Mouse (Mus musculus): ENCODE results near the gene Myo1c. TPM values are rescaled to one million over a fixed set of nuclear protein-coding genes. Genes with fewer than 3 reads are reported as not detected.

Myo1c gene
- 47.5 and 49.6 TPM in 2 replicates for polyA plus RNA-seq (2014; fragmentation: Nextera tagmentation; extraction: Ambion mirVana)

DNA sequence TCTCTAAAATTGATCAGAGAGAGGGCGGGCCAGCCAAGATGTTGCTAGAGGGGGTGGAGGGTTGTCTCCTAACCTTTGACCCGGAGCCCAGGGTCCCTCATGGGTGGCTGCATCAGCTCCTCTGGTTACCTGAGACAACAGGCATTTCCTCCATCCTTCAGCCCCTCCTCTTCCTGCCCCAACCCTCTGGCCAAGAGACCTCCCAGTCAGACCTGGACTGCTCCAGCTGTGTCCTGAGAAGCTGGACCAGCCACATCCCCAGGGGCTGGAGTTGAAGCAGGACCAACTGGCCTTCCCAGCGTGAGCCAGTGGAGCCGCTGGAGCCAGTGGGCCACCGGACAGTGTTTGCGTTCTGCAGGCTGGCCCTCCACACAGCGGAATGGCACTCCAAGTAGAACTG lies at the start of gene Myo1c:
Gene Myo1c (plus strand): TSS at position 194 of the 400 bp plus-strand sequence.
- Histone ChIP-seq H3K27me3 (ENCODE audit: control insufficient read depth, insufficient read depth, low read length) (no peaks in the 10 kb centered on the region), H3K9ac (ENCODE audit: low read length) (peak within 1 kb of the TSS; percentile 92), H3K4me2 (ENCODE audit: low read length) (peak within 1 kb of the TSS; percentile 85), H3K27ac (replicated peaks in 1 of 2; ENCODE audit: control insufficient read depth in 1 of 2, insufficient read depth in 1 of 2, low read depth in 2 of 2, low read length in 2 of 2) (peak within 1 kb of the TSS; percentile 94 to 96), H3K4me3 (ENCODE audit: control insufficient read depth in 1 of 2, insufficient read depth in 1 of 2, low read depth in 1 of 2, low read length in 2 of 2) (peak within 1 kb of the TSS; percentile 79 to 94), H3K9me3 (ENCODE audit: control insufficient read depth, low read length) (no peaks in the 10 kb centered on the region), H3K36me3 (ENCODE audit: control insufficient read depth, insufficient read depth, low read length) (peaks cover 5% of the 10 kb centered on the region; the same call in 1 of the 2 replicates), H3K4me1 (ENCODE audit: control insufficient read depth in 2 of 2, insufficient read depth in 2 of 2, low read length in 2 of 2) (peaks cover 47% of the 10 kb centered on the region in 2 experiments)
- WGBS: 61% methylated on average over 7 of the region's 7 CpGs
- no peak for ATAC-seq (ENCODE audit: insufficient number of reproducible peaks, insufficient read depth, low FRiP score, low read depth)

DNA sequence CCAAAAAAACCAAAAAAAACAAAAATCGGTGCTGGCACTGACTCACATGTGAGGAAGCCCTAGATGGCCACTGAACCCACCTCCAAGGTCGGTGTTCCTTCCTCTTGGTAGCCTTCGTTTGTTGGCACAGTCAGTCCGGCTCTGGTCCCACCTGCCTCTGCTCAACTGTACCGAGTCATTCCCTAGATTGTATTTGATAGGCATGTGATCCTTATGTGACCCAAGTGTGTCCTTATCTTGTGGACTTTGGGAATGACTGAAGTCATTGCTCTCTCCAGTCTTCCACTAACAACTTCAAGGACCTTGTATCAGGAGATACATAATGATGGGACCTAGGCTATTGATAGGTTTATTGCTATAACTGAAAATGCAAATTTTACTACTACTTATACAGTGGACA lies 45.5 kb upstream of the Myo1c start:
- Histone ChIP-seq H3K9ac (ENCODE audit: low read length) (no peak overlapping the region), H3K36me3 (ENCODE audit: control insufficient read depth, insufficient read depth, low read length) (peaks cover 91% of the 10 kb centered on the region), H3K4me1 (ENCODE audit: control insufficient read depth in 2 of 2, insufficient read depth in 2 of 2, low read length in 2 of 2) (no peaks in the 10 kb centered on the region), H3K9me3 (ENCODE audit: control insufficient read depth, low read length) (no peaks in the 10 kb centered on the region), H3K27me3 (ENCODE audit: control insufficient read depth, insufficient read depth, low read length) (no peaks in the 10 kb centered on the region), H3K4me3 (ENCODE audit: control insufficient read depth in 1 of 2, insufficient read depth in 1 of 2, low read depth in 1 of 2, low read length in 2 of 2) (no peak overlapping the region), H3K4me2 (ENCODE audit: low read length) (no peak overlapping the region), H3K27ac (replicated peaks in 1 of 2; ENCODE audit: control insufficient read depth in 1 of 2, insufficient read depth in 1 of 2, low read depth in 2 of 2, low read length in 2 of 2) (no peak overlapping the region)
- ATAC-seq (ENCODE audit: insufficient number of reproducible peaks, insufficient read depth, low FRiP score, low read depth): no peak
- 79% methylated on average over 5 of the region's 5 CpGs for WGBS

DNA sequence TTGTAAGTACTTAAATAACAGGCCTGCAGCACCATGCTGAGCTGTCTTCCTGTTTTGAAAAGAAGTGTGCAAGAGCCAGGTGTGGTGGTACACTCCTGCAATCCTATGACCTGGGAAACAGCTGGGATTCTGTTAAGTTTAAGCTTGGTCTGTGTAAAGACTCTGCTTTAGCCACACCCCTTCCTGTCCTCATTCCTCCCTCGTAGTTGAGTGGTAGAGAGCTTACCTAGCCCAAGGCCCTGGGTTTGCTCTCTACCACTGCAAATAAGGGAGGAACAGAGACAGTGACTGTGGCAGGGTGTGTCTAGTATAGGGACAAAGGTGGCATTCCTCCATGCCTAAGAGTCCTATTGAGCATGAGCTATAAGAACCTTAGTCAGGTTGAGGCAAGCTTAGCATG lies 45.0 kb upstream of the Myo1c start:
- H3K36me3 ChIP-seq (ENCODE audit: control insufficient read depth, insufficient read depth, low read length): peaks cover 91% of the 10 kb centered on the region

DNA sequence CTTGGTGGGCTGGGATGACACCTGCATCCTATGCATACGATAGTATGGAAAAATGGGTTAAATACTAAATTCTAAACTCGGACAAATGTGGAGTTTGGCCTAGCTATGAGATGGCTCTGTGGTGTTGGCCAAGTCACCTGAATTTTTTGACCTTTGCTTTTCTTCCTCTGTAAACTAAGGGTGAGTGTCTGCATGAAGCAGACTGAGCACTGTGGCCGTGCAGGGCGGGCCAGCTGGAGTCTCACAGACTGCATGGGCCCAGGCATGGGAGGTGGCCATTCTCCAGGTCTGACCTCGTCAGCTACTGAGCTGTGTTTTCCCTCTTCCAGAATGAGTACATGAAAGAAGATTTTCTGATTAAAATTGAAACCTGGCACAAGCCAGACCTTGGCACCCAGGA lies 41.5 kb upstream of the Myo1c start:
- ATAC-seq (ENCODE audit: insufficient number of reproducible peaks, insufficient read depth, low FRiP score, low read depth): no peak
- H3K27ac ChIP-seq (replicated peaks in 1 of 2; ENCODE audit: control insufficient read depth in 1 of 2, insufficient read depth in 1 of 2, low read depth in 2 of 2, low read length in 2 of 2): no peak overlapping the region
- H3K27me3 ChIP-seq (ENCODE audit: control insufficient read depth, insufficient read depth, low read length): no peaks in the 10 kb centered on the region
- no peaks in the 10 kb centered on the region for H3K4me1 ChIP-seq (ENCODE audit: control insufficient read depth in 2 of 2, insufficient read depth in 2 of 2, low read length in 2 of 2)
- no peak overlapping the region for H3K4me3 ChIP-seq (ENCODE audit: control insufficient read depth in 1 of 2, insufficient read depth in 1 of 2, low read depth in 1 of 2, low read length in 2 of 2)
- no peak overlapping the region for H3K4me2 ChIP-seq (ENCODE audit: low read length)
- H3K9ac ChIP-seq (ENCODE audit: low read length): no peak overlapping the region
- peaks cover 92% of the 10 kb centered on the region for H3K36me3 ChIP-seq (ENCODE audit: control insufficient read depth, insufficient read depth, low read length)
- no peaks in the 10 kb centered on the region for H3K9me3 ChIP-seq (ENCODE audit: control insufficient read depth, low read length)
- WGBS: 88% methylated on average over 5 of the region's 5 CpGs

More for the DNA sequence above, 45.0 kb upstream of the Myo1c start:
- Histone ChIP-seq H3K9ac (ENCODE audit: low read length) (no peak overlapping the region), H3K27ac (replicated peaks in 1 of 2; ENCODE audit: control insufficient read depth in 1 of 2, insufficient read depth in 1 of 2, low read depth in 2 of 2, low read length in 2 of 2) (no peak overlapping the region), H3K9me3 (ENCODE audit: control insufficient read depth, low read length) (no peaks in the 10 kb centered on the region), H3K4me3 (ENCODE audit: control insufficient read depth in 1 of 2, insufficient read depth in 1 of 2, low read depth in 1 of 2, low read length in 2 of 2) (no peak overlapping the region), H3K27me3 (ENCODE audit: control insufficient read depth, insufficient read depth, low read length) (no peaks in the 10 kb centered on the region), H3K4me2 (ENCODE audit: low read length) (no peak overlapping the region), H3K4me1 (ENCODE audit: control insufficient read depth in 2 of 2, insufficient read depth in 2 of 2, low read length in 2 of 2) (no peaks in the 10 kb centered on the region)
- no peak for ATAC-seq (ENCODE audit: insufficient number of reproducible peaks, insufficient read depth, low FRiP score, low read depth)
- 31% methylated on average over 1 of the region's 1 CpGs for WGBS

DNA sequence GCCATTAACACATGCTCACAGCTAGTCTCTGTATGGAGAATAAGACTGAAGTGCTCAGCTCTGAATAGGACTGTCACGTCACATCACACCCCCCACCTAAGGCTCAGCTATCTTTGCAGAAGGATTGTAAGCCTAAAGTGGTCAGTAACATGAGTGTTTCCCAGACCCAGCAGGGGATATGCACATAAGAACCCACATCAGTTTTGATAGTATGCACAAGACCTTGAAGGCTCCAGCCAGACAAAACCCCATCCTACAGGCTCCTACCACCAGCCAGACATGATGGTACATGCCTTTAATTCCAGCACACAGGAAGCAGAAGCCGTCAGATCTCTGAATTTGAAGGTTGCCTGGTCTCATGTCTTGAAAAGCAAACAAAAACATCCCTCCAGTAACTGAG lies 40.3 kb upstream of the Myo1c start:
- ATAC-seq (ENCODE audit: insufficient number of reproducible peaks, insufficient read depth, low FRiP score, low read depth): no peak
- peaks cover 91% of the 10 kb centered on the region for H3K36me3 ChIP-seq (ENCODE audit: control insufficient read depth, insufficient read depth, low read length)

DNA sequence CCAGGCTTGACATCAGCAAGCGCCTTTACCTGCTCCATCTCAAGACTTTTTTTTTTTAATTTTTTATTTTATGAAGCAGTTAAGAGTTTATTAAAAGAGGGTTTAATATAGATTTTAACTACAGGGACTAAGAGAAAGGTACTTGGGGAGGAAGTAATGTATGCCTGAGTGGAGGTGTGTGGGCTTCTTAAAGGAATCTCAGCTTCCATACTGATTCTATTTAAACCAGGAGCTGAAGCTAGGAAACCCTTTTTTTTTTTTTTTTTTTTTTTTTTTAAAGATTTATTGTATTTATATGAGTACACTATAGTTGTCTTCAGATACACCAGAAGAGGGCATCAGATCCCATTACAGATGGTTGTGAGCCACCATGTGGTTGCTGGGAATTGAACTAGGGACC lies 35.5 kb upstream of the Myo1c start:
- Histone ChIP-seq H3K4me2 (ENCODE audit: low read length) (no peak overlapping the region), H3K4me3 (ENCODE audit: control insufficient read depth in 1 of 2, insufficient read depth in 1 of 2, low read depth in 1 of 2, low read length in 2 of 2) (no peak overlapping the region), H3K4me1 (ENCODE audit: control insufficient read depth in 2 of 2, insufficient read depth in 2 of 2, low read length in 2 of 2) (no peaks in the 10 kb centered on the region), H3K27ac (replicated peaks in 1 of 2; ENCODE audit: control insufficient read depth in 1 of 2, insufficient read depth in 1 of 2, low read depth in 2 of 2, low read length in 2 of 2) (no peak overlapping the region), H3K9ac (ENCODE audit: low read length) (no peak overlapping the region), H3K36me3 (ENCODE audit: control insufficient read depth, insufficient read depth, low read length) (peaks cover 88% of the 10 kb centered on the region), H3K27me3 (ENCODE audit: control insufficient read depth, insufficient read depth, low read length) (no peaks in the 10 kb centered on the region), H3K9me3 (ENCODE audit: control insufficient read depth, low read length) (no peaks in the 10 kb centered on the region)
- ATAC-seq (ENCODE audit: insufficient number of reproducible peaks, insufficient read depth, low FRiP score, low read depth): no peak
- WGBS: 100% methylated on average over 1 of the region's 1 CpGs

More for the DNA sequence above, 40.3 kb upstream of the Myo1c start:
- H3K4me3 ChIP-seq (ENCODE audit: control insufficient read depth in 1 of 2, insufficient read depth in 1 of 2, low read depth in 1 of 2, low read length in 2 of 2): no peak overlapping the region
- no peak overlapping the region for H3K9ac ChIP-seq (ENCODE audit: low read length)
- no peak overlapping the region for H3K27ac ChIP-seq (replicated peaks in 1 of 2; ENCODE audit: control insufficient read depth in 1 of 2, insufficient read depth in 1 of 2, low read depth in 2 of 2, low read length in 2 of 2)
- no peak overlapping the region for H3K4me2 ChIP-seq (ENCODE audit: low read length)
- 67% methylated on average over 2 of the region's 2 CpGs for whole genome bisulfite sequencing
- H3K9me3 ChIP-seq (ENCODE audit: control insufficient read depth, low read length): no peaks in the 10 kb centered on the region
- H3K4me1 ChIP-seq (ENCODE audit: control insufficient read depth in 2 of 2, insufficient read depth in 2 of 2, low read length in 2 of 2): no peaks in the 10 kb centered on the region
- no peaks in the 10 kb centered on the region for H3K27me3 ChIP-seq (ENCODE audit: control insufficient read depth, insufficient read depth, low read length)

DNA sequence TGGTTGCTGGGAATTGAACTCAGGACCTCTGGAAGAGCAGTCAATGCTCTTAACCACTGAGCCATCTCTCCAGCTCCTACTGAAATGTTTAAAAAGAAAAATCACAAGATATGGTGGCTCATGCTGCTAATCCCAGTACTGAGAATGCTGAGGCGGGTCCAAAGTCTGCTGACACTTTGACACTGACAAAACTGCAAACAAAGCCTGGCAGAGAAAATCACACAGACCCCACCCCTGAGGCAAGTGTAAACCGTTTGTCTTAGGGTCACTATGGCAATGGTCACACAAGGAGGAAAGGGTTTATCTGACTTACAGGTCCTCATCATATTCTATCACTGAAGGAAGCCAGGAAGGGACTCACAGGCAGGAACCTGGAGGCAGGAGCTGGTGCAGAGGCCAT lies 34.7 kb upstream of the Myo1c start:
- no peak for ATAC-seq (ENCODE audit: insufficient number of reproducible peaks, insufficient read depth, low FRiP score, low read depth)
- no peak overlapping the region for H3K4me2 ChIP-seq (ENCODE audit: low read length)
- no peak overlapping the region for H3K4me3 ChIP-seq (ENCODE audit: control insufficient read depth in 1 of 2, insufficient read depth in 1 of 2, low read depth in 1 of 2, low read length in 2 of 2)
- H3K27me3 ChIP-seq (ENCODE audit: control insufficient read depth, insufficient read depth, low read length): no peaks in the 10 kb centered on the region
- H3K27ac ChIP-seq (replicated peaks in 1 of 2; ENCODE audit: control insufficient read depth in 1 of 2, insufficient read depth in 1 of 2, low read depth in 2 of 2, low read length in 2 of 2): no peak overlapping the region
- WGBS: 81% methylated on average over 2 of the region's 2 CpGs
- no peaks in the 10 kb centered on the region for H3K9me3 ChIP-seq (ENCODE audit: control insufficient read depth, low read length)
- H3K9ac ChIP-seq (ENCODE audit: low read length): no peak overlapping the region
- peaks cover 2 to 7% of the 10 kb centered on the region in 2 experiments; a peak in 3 of 4 replicates for H3K4me1 ChIP-seq (ENCODE audit: control insufficient read depth in 2 of 2, insufficient read depth in 2 of 2, low read length in 2 of 2)
- peaks cover 88% of the 10 kb centered on the region for H3K36me3 ChIP-seq (ENCODE audit: control insufficient read depth, insufficient read depth, low read length)

DNA sequence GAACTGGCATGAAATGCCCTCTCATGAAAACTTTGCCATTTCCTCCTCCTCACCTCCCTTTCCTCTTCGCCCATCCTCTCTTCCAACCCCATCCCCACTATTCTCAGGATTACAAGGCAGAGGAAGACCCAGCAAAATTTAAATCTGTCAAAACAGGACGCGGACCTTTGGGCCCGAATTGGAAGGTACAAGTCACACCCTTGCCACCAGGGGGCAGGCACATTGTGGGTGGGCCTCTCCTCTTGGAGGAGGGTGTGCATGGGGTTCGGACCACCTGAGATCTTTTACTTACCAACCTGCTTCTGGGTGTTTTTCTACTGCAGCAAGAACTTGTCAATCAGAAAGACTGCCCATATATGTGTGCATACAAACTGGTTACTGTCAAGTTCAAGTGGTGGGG lies 31.2 kb upstream of the Myo1c start:
- Histone ChIP-seq H3K9ac (ENCODE audit: low read length) (no peak overlapping the region), H3K9me3 (ENCODE audit: control insufficient read depth, low read length) (no peaks in the 10 kb centered on the region), H3K4me3 (ENCODE audit: control insufficient read depth in 1 of 2, insufficient read depth in 1 of 2, low read depth in 1 of 2, low read length in 2 of 2) (no peak overlapping the region), H3K4me2 (ENCODE audit: low read length) (no peak overlapping the region), H3K27ac (replicated peaks in 1 of 2; ENCODE audit: control insufficient read depth in 1 of 2, insufficient read depth in 1 of 2, low read depth in 2 of 2, low read length in 2 of 2) (no peak overlapping the region), H3K4me1 (ENCODE audit: control insufficient read depth in 2 of 2, insufficient read depth in 2 of 2, low read length in 2 of 2) (peaks cover 12 to 29% of the 10 kb centered on the region in 2 experiments), H3K27me3 (ENCODE audit: control insufficient read depth, insufficient read depth, low read length) (no peaks in the 10 kb centered on the region), H3K36me3 (ENCODE audit: control insufficient read depth, insufficient read depth, low read length) (peaks cover 72% of the 10 kb centered on the region)
- 86% methylated on average over 5 of the region's 5 CpGs for WGBS
- ATAC-seq (ENCODE audit: insufficient number of reproducible peaks, insufficient read depth, low FRiP score, low read depth): no peak
